ENCODE assay signal across 8 mouse cellular contexts in the genomic region with DNA sequence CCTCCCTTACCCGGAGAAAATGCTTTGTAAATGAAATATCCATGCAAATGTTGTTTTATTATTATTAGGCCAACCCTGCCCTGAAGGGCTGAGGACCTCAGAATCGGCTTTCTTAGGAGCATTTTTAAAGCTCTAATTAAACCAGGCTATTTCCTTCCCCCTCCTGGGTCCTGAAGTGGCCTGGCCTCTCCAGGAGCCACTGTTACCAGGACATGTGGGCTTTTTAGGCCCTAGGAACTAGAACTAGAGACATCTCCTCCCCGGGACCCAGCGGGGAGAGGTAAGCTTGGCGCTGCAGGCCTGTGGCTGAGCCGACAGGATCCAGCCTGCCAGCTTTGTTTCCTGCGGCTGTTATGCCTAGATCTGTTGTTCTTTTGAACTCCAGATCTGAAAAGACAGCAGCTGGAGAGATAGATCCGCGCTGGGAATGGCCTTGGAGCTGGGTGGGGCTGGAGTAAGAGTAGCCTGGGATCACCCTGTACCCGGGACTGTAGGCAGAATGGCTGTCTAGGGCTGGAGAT. TPM values are rescaled to one million over a fixed set of nuclear protein-coding genes. Genes with fewer than 3 reads are reported as not detected.
DNase-seq lines count a peak whose midpoint lies in the region; ATAC-seq lines count a peak whose summit lies in the region.

No protein-coding gene starts in this region.

- no peak for DNase-seq in heart, embryonic 10.5 days (ENCODE audit: low spot score)
- no peak for DNase-seq in heart, postnatal 14 days
- peak; percentile 98 for DNase-seq in R1 (ENCODE audit: low read depth, low spot score)
- DNase-seq in hindbrain, embryonic 10.5 days (ENCODE audit: low spot score): peak; percentile 75
- no peak for DNase-seq in cerebellum, adult 9-10 months
- DNase-seq in gastrocnemius, adult 18-20 months (ENCODE audit: low spot score): no peak
- DNase-seq in layer of hippocampus, postnatal 14 days (ENCODE audit: low spot score in 2 of 2): no peak

- peaks cover 22% of the 10 kb centered on the region for H3K27me3 ChIP-seq in heart, embryonic 10.5 days (ENCODE audit: insufficient read depth, poor library complexity, severe bottlenecking)
- H3K27me3 ChIP-seq in hindbrain, embryonic 10.5 days (ENCODE audit: insufficient read depth, poor library complexity, severe bottlenecking): peaks cover 56% of the 10 kb centered on the region
- 0 out of 2 replicates have a peak, but pooled peaks cover 2% of the 10 kb centered on the region for H3K27me3 ChIP-seq in midbrain, embryonic 16.5 days (ENCODE audit: control insufficient read depth, insufficient read depth, low read depth, low read length)

- peaks cover 27% of the 10 kb centered on the region for H3K4me1 ChIP-seq in heart, embryonic 10.5 days
- peaks cover 53% of the 10 kb centered on the region for H3K4me1 ChIP-seq in hindbrain, embryonic 10.5 days (replicated peaks)
- peaks cover 12% of the 10 kb centered on the region for H3K4me1 ChIP-seq in midbrain, embryonic 16.5 days (ENCODE audit: control insufficient read depth, insufficient read depth, low read length)

- H3K27ac ChIP-seq in heart, embryonic 10.5 days: peak overlapping the region; percentile 81
- H3K27ac ChIP-seq in hindbrain, embryonic 10.5 days: peak overlapping the region; percentile 91
- peak overlapping the region; percentile 66 for H3K27ac ChIP-seq in midbrain, embryonic 16.5 days (ENCODE audit: low read length)

- peak overlapping the region; percentile 57 for H3K9ac ChIP-seq in midbrain, embryonic 16.5 days (ENCODE audit: low read depth, low read length)

- 0 out of 2 replicates have a peak overlapping the region, but pooled peaks have one; percentile 6 for H3K4me2 ChIP-seq in midbrain, embryonic 16.5 days (ENCODE audit: low read length)

- peak overlapping the region; percentile 35 for H3K4me3 ChIP-seq in heart, embryonic 10.5 days
- H3K4me3 ChIP-seq in hindbrain, embryonic 10.5 days: peak overlapping the region; percentile 30
- H3K4me3 ChIP-seq in midbrain, embryonic 16.5 days (ENCODE audit: low read depth, low read length): no peak overlapping the region

- peaks cover 7% of the 10 kb centered on the region; the same call in 1 of the 2 replicates for H3K36me3 ChIP-seq in heart, embryonic 10.5 days
- H3K36me3 ChIP-seq in hindbrain, embryonic 10.5 days: peaks cover 13% of the 10 kb centered on the region
- H3K36me3 ChIP-seq in midbrain, embryonic 16.5 days (ENCODE audit: control insufficient read depth, insufficient read depth, low read length): no peaks in the 10 kb centered on the region

- intact Hi-C loops in heart, postnatal 14 days (cut with DNase I): no loop called here

- ATAC-seq in midbrain, embryonic 16.5 days: peak; percentile 47

- H3K9me3 ChIP-seq in heart, embryonic 10.5 days: no peaks in the 10 kb centered on the region
- H3K9me3 ChIP-seq in hindbrain, embryonic 10.5 days: no peaks in the 10 kb centered on the region
- no peaks in the 10 kb centered on the region for H3K9me3 ChIP-seq in midbrain, embryonic 16.5 days (replicated peaks; ENCODE audit: control insufficient read depth, low read length, poor library complexity, severe bottlenecking)

- WGBS in heart, embryonic 10.5 days: 8% methylated on average over 10 of the region's 10 CpGs
- 2% methylated on average over 10 of the region's 10 CpGs for WGBS in hindbrain, embryonic 10.5 days
- 5% methylated on average over 10 of the region's 10 CpGs for WGBS in midbrain, embryonic 16.5 days

RNA-seq across cellular contexts. Expression of a gene that starts 0.5 kb away (rescaled TPM):
- 0.15 and 0.34 TPM in 2 replicates for polyA plus RNA-seq in heart, embryonic 10.5 days (2016; fragmentation: Nextera tagmentation; extraction: Ambion mirVana)
- under 1 TPM in 1 of 2 experiments, not detected in 1; 0.20 TPM for total RNA-seq in heart, postnatal 14 days (2021)
- 0.47 and 1.1 TPM in 2 replicates for polyA plus RNA-seq in hindbrain, embryonic 10.5 days (2016; fragmentation: Nextera tagmentation; extraction: Ambion mirVana)
- 0.25 and 0.58 TPM in 2 replicates for polyA plus RNA-seq in midbrain, embryonic 16.5 days (2015; fragmentation: Nextera tagmentation; extraction: Ambion mirVana)
- not detected for total RNA-seq in gastrocnemius, adult 18-20 months (2021)
- not detected for total RNA-seq in layer of hippocampus, postnatal 14 days (2021)

RNA-seq across cellular contexts. Expression of a gene that starts 26.1 kb away (rescaled TPM):
- 21.8 and 26.3 TPM in 2 replicates for polyA plus RNA-seq in heart, embryonic 10.5 days (2016; fragmentation: Nextera tagmentation; extraction: Ambion mirVana)
- total RNA-seq in heart, postnatal 14 days (2021): 1 to 10 TPM; 6.5 to 7.1 TPM
- 25.8 and 27.3 TPM in 2 replicates for polyA plus RNA-seq in hindbrain, embryonic 10.5 days (2016; fragmentation: Nextera tagmentation; extraction: Ambion mirVana)
- 24.5 and 25.8 TPM in 2 replicates for polyA plus RNA-seq in midbrain, embryonic 16.5 days (2015; fragmentation: Nextera tagmentation; extraction: Ambion mirVana)
- total RNA-seq in gastrocnemius, adult 18-20 months (2021): 1 to 10 TPM; 3.2 to 6.6 TPM
- total RNA-seq in layer of hippocampus, postnatal 14 days (2021): 10 to 100 TPM; 12.7 to 13.5 TPM

RNA-seq across cellular contexts. Expression of a gene that starts 26.4 kb away (rescaled TPM):
- polyA plus RNA-seq in heart, embryonic 10.5 days (2016; fragmentation: Nextera tagmentation; extraction: Ambion mirVana): 56.2 and 60.7 TPM in 2 replicates
- 10 to 100 TPM; 15.3 to 16.0 TPM for total RNA-seq in heart, postnatal 14 days (2021)
- 58.8 TPM in 2 replicates for polyA plus RNA-seq in hindbrain, embryonic 10.5 days (2016; fragmentation: Nextera tagmentation; extraction: Ambion mirVana)
- polyA plus RNA-seq in midbrain, embryonic 16.5 days (2015; fragmentation: Nextera tagmentation; extraction: Ambion mirVana): 37.4 and 37.9 TPM in 2 replicates
- total RNA-seq in gastrocnemius, adult 18-20 months (2021): 10 to 100 TPM; 32.7 to 34.4 TPM
- 10 to 100 TPM; 24.5 to 24.7 TPM for total RNA-seq in layer of hippocampus, postnatal 14 days (2021)

RNA-seq across cellular contexts. Expression of a gene that starts 41.4 kb away (rescaled TPM):
- polyA plus RNA-seq in heart, embryonic 10.5 days (2016; fragmentation: Nextera tagmentation; extraction: Ambion mirVana): 30.4 and 45.4 TPM in 2 replicates
- total RNA-seq in heart, postnatal 14 days (2021): 10 to 100 TPM; 30.9 to 33.4 TPM
- polyA plus RNA-seq in hindbrain, embryonic 10.5 days (2016; fragmentation: Nextera tagmentation; extraction: Ambion mirVana): 114 and 120 TPM in 2 replicates
- 73.2 and 75.0 TPM in 2 replicates for polyA plus RNA-seq in midbrain, embryonic 16.5 days (2015; fragmentation: Nextera tagmentation; extraction: Ambion mirVana)
- 1 to 10 TPM; 4.5 to 7.4 TPM for total RNA-seq in gastrocnemius, adult 18-20 months (2021)
- 10 to 100 TPM; 42.1 to 46.9 TPM for total RNA-seq in layer of hippocampus, postnatal 14 days (2021)

Comparison
In these comparisons a context has a peak if more than half of its experiments do, and no peak if none do; other contexts are left out.
1. DNase-seq: peak in R1 (single experiment) and hindbrain, embryonic 10.5 days (single experiment); none in heart, embryonic 10.5 days (single experiment), heart, postnatal 14 days (0 of 2), cerebellum, adult 9-10 months (single experiment), gastrocnemius, adult 18-20 months (single experiment) and layer of hippocampus, postnatal 14 days (0 of 2).
2. Peak in every context shown above with its lines, with median percentiles within 50 percentile points of each other: H3K27ac ChIP-seq.